Mouse (Mus musculus) heart, postnatal 14 days (tissue): Measurements from ENCODE around the gene Adgrg1. TPM values are rescaled to one million over a fixed set of nuclear protein-coding genes. Genes with fewer than 3 reads are reported as not detected.

Experiments
- DNase-seq, 2 experiments: peaks; one replicate each; pipeline ENCODE4 v3.0.0; 2021 to 2022
- intact Hi-C: fragments of 180-260 bp; cut with DNase I; formaldehyde crosslinking; loops from one replicate; pipeline ENCODE4 v1.15.1; 2025
- long read RNA-seq, 2 experiments: library from polyadenylated mRNA; stranded (forward); transcript quantifications; one replicate each; pipeline ENCODE4 v2.0.0; 2021
- total RNA-seq, 2 experiments: library from RNA; stranded (reverse); gene quantifications; 2 replicates each; pipeline ENCODE4 v1.2.3; 2021

Gene Adgrg1
- 10 to 100 TPM; 59.3 to 73.3 TPM for total RNA-seq
- long read RNA-seq, experiment 1, transcript Adgrg1-201 (14 exons, 3,574 nt) = major isoform, 41 of 77 reads
- long read RNA-seq, experiment 1, partial matches to known transcripts = 7 of 77 reads
- long read RNA-seq, experiment 1, other reads (novel, unspliced or antisense) = 29 of 77 reads
- long read RNA-seq, experiment 2, transcript Adgrg1-201 (14 exons, 3,574 nt) = major isoform, 22 of 32 reads
- long read RNA-seq, experiment 2, partial matches to known transcripts = 0 of 32 reads
- long read RNA-seq, experiment 2, other reads (novel, unspliced or antisense) = 10 of 32 reads

GRCm38 (mm10) chr8:94974467-94975165, at the start of gene Adgrg1:
TSS of gene Adgrg1 (plus strand) at chr8:94974751.
- no peak for DNase-seq
- intact Hi-C loops = no loop called here

- intact Hi-C loops = no loop called here
Measured at GRCm38 (mm10) chr8:94928227-94928626, 46.3 kb upstream of the Adgrg1 start.

GRCm38 (mm10) chr8:94933918-94934317, 40.6 kb upstream of the Adgrg1 start:
- no peak for DNase-seq
- intact Hi-C loops = no loop called here

More at GRCm38 (mm10) chr8:94928227-94928626, 46.3 kb upstream of the Adgrg1 start:
- no peak for DNase-seq

GRCm38 (mm10) chr8:94935172-94935571, 39.4 kb upstream of the Adgrg1 start:
- DNase-seq = no peak
- intact Hi-C loops = no loop called here

- intact Hi-C loops = loop anchor here (5.0 kb wide), 1 partner anchor 260 kb away; the partner anchor contains the start of gene Kifc3
- peak; percentile 72 to 77 for DNase-seq
Measured at GRCm38 (mm10) chr8:94942566-94942965, 32.0 kb upstream of the Adgrg1 start.

- no peak for DNase-seq
- intact Hi-C loops = loop anchor here (5.0 kb wide), 1 partner anchor 132 kb away; no protein-coding TSS in a partner anchor
Measured at GRCm38 (mm10) chr8:94945185-94945584, 29.4 kb upstream of the Adgrg1 start.

- intact Hi-C loops = loop anchor here (5.0 kb wide), 1 partner anchor 129 kb away; no protein-coding TSS in a partner anchor
- no peak for DNase-seq
Measured at GRCm38 (mm10) chr8:94948421-94948820, 26.1 kb upstream of the Adgrg1 start.

GRCm38 (mm10) chr8:94949010-94949409, 25.5 kb upstream of the Adgrg1 start:
- no peak for DNase-seq
- intact Hi-C loops = loop anchor here (5.0 kb wide), 1 partner anchor 128 kb away; no protein-coding TSS in a partner anchor

GRCm38 (mm10) chr8:94950046-94950445, 24.5 kb upstream of the Adgrg1 start:
- intact Hi-C loops = loop anchor here (1.0 kb wide), 1 partner anchor 51 kb away; no protein-coding TSS in a partner anchor
- DNase-seq = peak; percentile 73 to 83

GRCm38 (mm10) chr8:94950458-94950857, 24.1 kb upstream of the Adgrg1 start:
- intact Hi-C loops = loop anchor here (1.0 kb wide), 1 partner anchor 51 kb away; no protein-coding TSS in a partner anchor
- DNase-seq = no peak

- intact Hi-C loops = no loop called here
- DNase-seq = no peak
Measured at GRCm38 (mm10) chr8:94952086-94952485, 22.5 kb upstream of the Adgrg1 start.

- intact Hi-C loops = no loop called here
- DNase-seq = no peak
Measured at GRCm38 (mm10) chr8:94953624-94954367, 20.8 kb upstream of the Adgrg1 start.

GRCm38 (mm10) chr8:94954368-94954737, 20.2 kb upstream of the Adgrg1 start:
- intact Hi-C loops = no loop called here

GRCm38 (mm10) chr8:94954921-94955758, 19.4 kb upstream of the Adgrg1 start:
- intact Hi-C loops = no loop called here
- DNase-seq = peak in 1 of 2 experiments; percentile 54

More at GRCm38 (mm10) chr8:94954368-94954737, 20.2 kb upstream of the Adgrg1 start:
- peak in 1 of 2 experiments; percentile 47 for DNase-seq

- no peak for DNase-seq
- intact Hi-C loops = no loop called here
Measured at GRCm38 (mm10) chr8:94956078-94956574, 18.4 kb upstream of the Adgrg1 start.

- DNase-seq = no peak
- intact Hi-C loops = no loop called here
Measured at GRCm38 (mm10) chr8:94962201-94962600, 12.3 kb upstream of the Adgrg1 start.

GRCm38 (mm10) chr8:94964828-94965227, 9.7 kb upstream of the Adgrg1 start:
- DNase-seq = no peak
- intact Hi-C loops = no loop called here

GRCm38 (mm10) chr8:94966578-94966977, 8.0 kb upstream of the Adgrg1 start:
- peak in 1 of 2 experiments; percentile 55 for DNase-seq
- intact Hi-C loops = no loop called here

GRCm38 (mm10) chr8:94967071-94967470, 7.5 kb upstream of the Adgrg1 start:
- intact Hi-C loops = no loop called here
- DNase-seq = no peak

- intact Hi-C loops = no loop called here
- peak; percentile 47 to 57 for DNase-seq
Measured at GRCm38 (mm10) chr8:94967554-94967953, 7.0 kb upstream of the Adgrg1 start.
